Mouse (Mus musculus): ENCODE measurements around the gene Ubash3b. TPM values are rescaled to one million over a fixed set of nuclear protein-coding genes. Genes with fewer than 3 reads are reported as not detected.

The Ubash3b gene
- total RNA-seq, 2 experiments from 2014 or later: 26.7 to 27.0 TPM

- H3K4me3 ChIP-seq: peak within 1 kb of the TSS; percentile 50
- no peak within 1 kb of the TSS for H3K27ac ChIP-seq
- no peak for DNase-seq (ENCODE audit: low spot score in 2 of 2)
- no peak for TF ChIP-seq CTCF (conservative IDR thresholded peaks at IDR 0.05)
These were observed 197.7 kb downstream of the Ubash3b start, which contains the start of gene Jhy for GRCm38 (mm10) chr9:40963586-40964417. Gene Jhy, minus strand, starts transcription at chr9:40964118.

GRCm38 (mm10) chr9:40961401-40961800, 200.1 kb downstream of the Ubash3b start:
- no peak for TF ChIP-seq CTCF (conservative IDR thresholded peaks at IDR 0.05)
- no peak for DNase-seq (ENCODE audit: low spot score in 2 of 2)
- Histone ChIP-seq H3K27ac (no peak overlapping the region), H3K4me3 (no peak overlapping the region)

Other genes starting within 250 kb of the Ubash3b start
- gene Jhy, start 197.6 kb downstream of the Ubash3b start, total RNA-seq (2021): under 1 TPM; 0.33 to 0.69 TPM
- gene Crtam, start 157.1 kb downstream of the Ubash3b start, total RNA-seq (2021): under 1 TPM; 0.12 to 0.36 TPM

Measured in layer of hippocampus, adult 2 months (tissue).